Mouse (Mus musculus) v-Abl transformed pro-B cells (cell line): ENCODE measurements around the gene Pcdh9.

Source experiments
- in situ Hi-C, 2 experiments: fragments of 400-800 bp; cut with MboI; formaldehyde crosslinking; loops; one replicate each; pipeline ENCODE4 v1.15.1; 2025; ENCODE audit not compliant: unreplicated experiment in 2 of 2

The Pcdh9 gene

GRCm38 (mm10) chr14:93890519-93891370 lies at the start of gene Pcdh9:
Gene Pcdh9 (minus strand): TSS chr14:93890679.
- in situ Hi-C loops = loop anchor here in 1 of 2 experiments (10.0 kb wide), 1 partner anchor 654 kb away; no protein-coding TSS in a partner anchor

GRCm38 (mm10) chr14:93906928-93907327 lies 16.4 kb upstream of the Pcdh9 start:
- in situ Hi-C loops = loop anchor here (10.0 kb wide), 1 partner anchor 498 kb away; no protein-coding TSS in a partner anchor

GRCm38 (mm10) chr14:93898533-93898932 lies 8.1 kb upstream of the Pcdh9 start:
- in situ Hi-C loops = loop anchor here in 1 of 2 experiments (10.0 kb wide), 1 partner anchor 646 kb away; no protein-coding TSS in a partner anchor

GRCm38 (mm10) chr14:93895131-93895530 lies 4.7 kb upstream of the Pcdh9 start:
- in situ Hi-C loops = loop anchor here in 1 of 2 experiments (10.0 kb wide), 1 partner anchor 650 kb away; no protein-coding TSS in a partner anchor

GRCm38 (mm10) chr14:93891371-93891746 lies 880 bp upstream of the Pcdh9 start:
- in situ Hi-C loops = loop anchor here in 1 of 2 experiments (10.0 kb wide), 1 partner anchor 653 kb away; no protein-coding TSS in a partner anchor

GRCm38 (mm10) chr14:93889839-93890518 lies 500 bp downstream of the Pcdh9 start:
- in situ Hi-C loops = loop anchor here (5.0 to 10.0 kb wide), 4 partner anchors 573 to 1887 kb away; no protein-coding TSS in a partner anchor

- in situ Hi-C loops = loop anchor here (5.0 kb wide), 3 partner anchors 572 to 1888 kb away; no protein-coding TSS in a partner anchor
Observed at GRCm38 (mm10) chr14:93889231-93889630, 1.2 kb downstream of the Pcdh9 start.

- in situ Hi-C loops = loop anchor here (5.0 kb wide), 3 partner anchors 571 to 1889 kb away; no protein-coding TSS in a partner anchor
Observed at GRCm38 (mm10) chr14:93888346-93888745, 2.1 kb downstream of the Pcdh9 start.

- in situ Hi-C loops = loop anchor here (5.0 kb wide), 3 partner anchors 570 to 1890 kb away; no protein-coding TSS in a partner anchor
Observed at GRCm38 (mm10) chr14:93887066-93887465, 3.4 kb downstream of the Pcdh9 start.

GRCm38 (mm10) chr14:93885551-93886084 lies 4.9 kb downstream of the Pcdh9 start:
- in situ Hi-C loops = loop anchor here (5.0 kb wide), 3 partner anchors 568 to 1892 kb away; no protein-coding TSS in a partner anchor

GRCm38 (mm10) chr14:93884467-93884866 lies 6.0 kb downstream of the Pcdh9 start:
- in situ Hi-C loops = loop anchor here in 1 of 2 experiments (5.0 kb wide), 1 partner anchor 567 kb away; no protein-coding TSS in a partner anchor

GRCm38 (mm10) chr14:93880071-93880470 lies 10.4 kb downstream of the Pcdh9 start:
- in situ Hi-C loops = loop anchor here in 1 of 2 experiments (5.0 kb wide), 1 partner anchor 563 kb away; no protein-coding TSS in a partner anchor

- in situ Hi-C loops = no loop called here
Observed at GRCm38 (mm10) chr14:93875968-93876367, 14.5 kb downstream of the Pcdh9 start.

- in situ Hi-C loops = no loop called here
Observed at GRCm38 (mm10) chr14:93868211-93868610, 22.3 kb downstream of the Pcdh9 start.

GRCm38 (mm10) chr14:93858069-93858468 lies 32.4 kb downstream of the Pcdh9 start:
- in situ Hi-C loops = no loop called here

GRCm38 (mm10) chr14:93846091-93846677 lies 44.3 kb downstream of the Pcdh9 start:
- in situ Hi-C loops = no loop called here

GRCm38 (mm10) chr14:93842686-93843288 lies 47.7 kb downstream of the Pcdh9 start:
- in situ Hi-C loops = no loop called here

- in situ Hi-C loops = no loop called here
Observed at GRCm38 (mm10) chr14:93832511-93832910, 58.0 kb downstream of the Pcdh9 start.

GRCm38 (mm10) chr14:93827159-93827558 lies 63.3 kb downstream of the Pcdh9 start:
- in situ Hi-C loops = no loop called here

- in situ Hi-C loops = no loop called here
Observed at GRCm38 (mm10) chr14:93826042-93826462, 64.4 kb downstream of the Pcdh9 start.
